Mouse (Mus musculus): ENCODE data around the gene Prnp. TPM values are rescaled to one million over a fixed set of nuclear protein-coding genes. Genes with fewer than 3 reads are reported as not detected.

Gene Prnp
- polyA plus RNA-seq, 1 experiment, result 140 TPM

GRCm38 (mm10) chr2:131950598-131951095, 40.9 kb downstream of the Prnp start, which contains the start of gene Prnd:
Gene Prnd, plus strand, starts transcription at chr2:131950861.
- H3K4me1 ChIP-seq (ENCODE audit: control insufficient read depth, insufficient read depth, low read length), result peaks cover 7% of the 10 kb centered on the region; the same call in 1 of the 2 replicates
- 58% methylated on average over 11 of the region's 11 CpGs for WGBS
- H3K4me3 ChIP-seq (ENCODE audit: insufficient read depth, low read depth, low read length), result no peak within 1 kb of the TSS
- TF ChIP-seq CTCF (IDR thresholded peaks at IDR 0.05; ENCODE audit: insufficient read depth, low read depth, low read length) (no peak), POLR2A (IDR thresholded peaks at IDR 0.05; ENCODE audit: insufficient read depth, low read depth, low read length) (no peak)
- no peak within 1 kb of the TSS for H3K27ac ChIP-seq (ENCODE audit: insufficient read depth, low read depth, low read length)

- H3K4me3 ChIP-seq (ENCODE audit: insufficient read depth, low read depth, low read length), result no peak overlapping the region
- no peak overlapping the region for H3K27ac ChIP-seq (ENCODE audit: insufficient read depth, low read depth, low read length)
- 48% methylated on average over 2 of the region's 2 CpGs for WGBS
- H3K4me1 ChIP-seq (ENCODE audit: control insufficient read depth, insufficient read depth, low read length), result peaks cover 7% of the 10 kb centered on the region; the same call in 1 of the 2 replicates
- no peak for TF ChIP-seq POLR2A (IDR thresholded peaks at IDR 0.05; ENCODE audit: insufficient read depth, low read depth, low read length)
- TF ChIP-seq CTCF (IDR thresholded peaks at IDR 0.05; ENCODE audit: insufficient read depth, low read depth, low read length), result no peak
Measured at GRCm38 (mm10) chr2:131952456-131952855, 42.7 kb downstream of the Prnp start.

- no peak overlapping the region for H3K4me3 ChIP-seq (ENCODE audit: insufficient read depth, low read depth, low read length)
- peaks cover 10% of the 10 kb centered on the region; the same call in 1 of the 2 replicates for H3K4me1 ChIP-seq (ENCODE audit: control insufficient read depth, insufficient read depth, low read length)
- no peak overlapping the region for H3K27ac ChIP-seq (ENCODE audit: insufficient read depth, low read depth, low read length)
- TF ChIP-seq CTCF (IDR thresholded peaks at IDR 0.05; ENCODE audit: insufficient read depth, low read depth, low read length) (no peak), POLR2A (IDR thresholded peaks at IDR 0.05; ENCODE audit: insufficient read depth, low read depth, low read length) (no peak)
- 39% methylated on average over 29 of the region's 29 CpGs for WGBS
Measured at GRCm38 (mm10) chr2:131952961-131953538, 43.3 kb downstream of the Prnp start.

- Histone ChIP-seq H3K4me1 (ENCODE audit: control insufficient read depth, insufficient read depth, low read length) (peaks cover 10% of the 10 kb centered on the region; the same call in 1 of the 2 replicates), H3K4me3 (ENCODE audit: insufficient read depth, low read depth, low read length) (no peak overlapping the region), H3K27ac (ENCODE audit: insufficient read depth, low read depth, low read length) (no peak overlapping the region)
- WGBS, result 95% methylated on average over 4 of the region's 4 CpGs
- TF ChIP-seq CTCF (IDR thresholded peaks at IDR 0.05; ENCODE audit: insufficient read depth, low read depth, low read length) (no peak), POLR2A (IDR thresholded peaks at IDR 0.05; ENCODE audit: insufficient read depth, low read depth, low read length) (no peak)
Measured at GRCm38 (mm10) chr2:131953711-131954110, 44.0 kb downstream of the Prnp start.

- no peak for TF ChIP-seq POLR2A (IDR thresholded peaks at IDR 0.05; ENCODE audit: insufficient read depth, low read depth, low read length)
- TF ChIP-seq CTCF (IDR thresholded peaks at IDR 0.05; ENCODE audit: insufficient read depth, low read depth, low read length), result no peak
- no peak overlapping the region for H3K4me3 ChIP-seq (ENCODE audit: insufficient read depth, low read depth, low read length)
- peaks cover 10% of the 10 kb centered on the region; the same call in 1 of the 2 replicates for H3K4me1 ChIP-seq (ENCODE audit: control insufficient read depth, insufficient read depth, low read length)
- whole genome bisulfite sequencing, result 79% methylated on average over 9 of the region's 9 CpGs
- H3K27ac ChIP-seq (ENCODE audit: insufficient read depth, low read depth, low read length), result no peak overlapping the region
Measured at GRCm38 (mm10) chr2:131954835-131955234, 45.1 kb downstream of the Prnp start.

- H3K4me3 ChIP-seq (ENCODE audit: insufficient read depth, low read depth, low read length), result no peak overlapping the region
- TF ChIP-seq POLR2A (IDR thresholded peaks at IDR 0.05; ENCODE audit: insufficient read depth, low read depth, low read length) (no peak), CTCF (IDR thresholded peaks at IDR 0.05; ENCODE audit: insufficient read depth, low read depth, low read length) (no peak)
- H3K4me1 ChIP-seq (ENCODE audit: control insufficient read depth, insufficient read depth, low read length), result peaks cover 10% of the 10 kb centered on the region; the same call in 1 of the 2 replicates
- WGBS, result 19% methylated on average over 17 of the region's 17 CpGs
- H3K27ac ChIP-seq (ENCODE audit: insufficient read depth, low read depth, low read length), result no peak overlapping the region
Measured at GRCm38 (mm10) chr2:131955264-131955663, 45.5 kb downstream of the Prnp start.

- no peak for TF ChIP-seq CTCF (IDR thresholded peaks at IDR 0.05; ENCODE audit: insufficient read depth, low read depth, low read length)
- no peak for TF ChIP-seq POLR2A (IDR thresholded peaks at IDR 0.05; ENCODE audit: insufficient read depth, low read depth, low read length)
- no peak overlapping the region for H3K4me3 ChIP-seq (ENCODE audit: insufficient read depth, low read depth, low read length)
- H3K4me1 ChIP-seq (ENCODE audit: control insufficient read depth, insufficient read depth, low read length), result peaks cover 10% of the 10 kb centered on the region; the same call in 1 of the 2 replicates
- no peak overlapping the region for H3K27ac ChIP-seq (ENCODE audit: insufficient read depth, low read depth, low read length)
- 89% methylated on average over 7 of the region's 7 CpGs for WGBS
Measured at GRCm38 (mm10) chr2:131956336-131957256, 46.9 kb downstream of the Prnp start.

GRCm38 (mm10) chr2:131957731-131958222, 48.0 kb downstream of the Prnp start:
- WGBS, result 63% methylated on average over 9 of the region's 9 CpGs
- no peak overlapping the region for H3K4me3 ChIP-seq (ENCODE audit: insufficient read depth, low read depth, low read length)
- no peak for TF ChIP-seq POLR2A (IDR thresholded peaks at IDR 0.05; ENCODE audit: insufficient read depth, low read depth, low read length)
- no peak for TF ChIP-seq CTCF (IDR thresholded peaks at IDR 0.05; ENCODE audit: insufficient read depth, low read depth, low read length)
- H3K4me1 ChIP-seq (ENCODE audit: control insufficient read depth, insufficient read depth, low read length), result peaks cover 10% of the 10 kb centered on the region; the same call in 1 of the 2 replicates
- no peak overlapping the region for H3K27ac ChIP-seq (ENCODE audit: insufficient read depth, low read depth, low read length)
